Mouse (Mus musculus): ENCODE data around the gene Mpig6b.

- TF ChIP-seq CTCF (IDR thresholded peaks at IDR 0.05; ENCODE audit: insufficient read depth, low read length) (no peak), POLR2A (IDR thresholded peaks at IDR 0.05; ENCODE audit: borderline replicate concordance, extremely low read depth, low read depth, low read length) (no peak)
Observed at GRCm38 (mm10) chr17:35023221-35023620, 42.8 kb downstream of the Mpig6b start.

All from lung, adult 2 months (tissue).